Mouse (Mus musculus): ENCODE measurements around the gene Zfp827. TPM values are rescaled to one million over a fixed set of nuclear protein-coding genes. Genes with fewer than 3 reads are reported as not detected.
A peak's percentile ranks its signal among the peaks of the same experiment; 100 is the strongest.

Gene Zfp827
- total and polyA plus RNA-seq, 2 experiments from 2014 or later = 8.8 to 37.0 TPM

DNA sequence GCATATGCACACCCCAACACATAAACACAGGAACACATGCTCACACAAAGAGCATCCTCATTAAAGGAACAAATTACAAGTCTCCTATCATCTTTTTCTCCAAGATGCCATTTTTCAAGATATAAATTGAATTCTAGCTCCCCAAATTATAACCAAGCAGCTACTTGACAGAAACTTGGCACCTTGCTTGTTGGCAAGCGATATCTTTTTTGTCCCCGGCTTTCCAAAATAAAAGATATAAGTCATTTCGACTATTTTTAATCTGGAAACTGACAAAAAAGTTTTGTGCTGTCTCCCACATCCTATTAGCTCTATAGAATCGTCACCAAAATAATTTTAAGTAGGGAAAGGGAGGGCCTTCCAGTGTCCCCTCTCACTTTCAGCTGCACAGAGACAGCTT, 53.1 kb downstream of the Zfp827 start:
- H3K4me1 ChIP-seq (ENCODE audit: insufficient read depth, low read length) = peaks cover 21% of the 10 kb centered on the region
- H3K4me2 ChIP-seq (ENCODE audit: low read depth, low read length, poor library complexity, severe bottlenecking) = no peak overlapping the region
- H3K27ac ChIP-seq (ENCODE audit: low read depth, low read length) = no peak overlapping the region
- WGBS = 82% methylated on average over 4 of the region's 4 CpGs
- no peak for TF ChIP-seq CTCF (IDR thresholded peaks at IDR 0.05)
- no peak overlapping the region for H3K4me3 ChIP-seq (ENCODE audit: low read depth, low read length)
- H3K9ac ChIP-seq (replicated peaks; ENCODE audit: low read length, poor library complexity, severe bottlenecking) = no peak overlapping the region
- no peaks in the 10 kb centered on the region for H3K27me3 ChIP-seq (ENCODE audit: insufficient read depth, low read length)
- ATAC-seq (ENCODE audit: low FRiP score) (no peak), DNase-seq (ENCODE audit: low spot score) (no peak)
- 0 out of 2 replicates have a peak, but pooled peaks cover under 1% of the 10 kb centered on the region for H3K36me3 ChIP-seq (ENCODE audit: insufficient read depth, low read length)
- H3K9me3 ChIP-seq (ENCODE audit: low read length) = no peaks in the 10 kb centered on the region

DNA sequence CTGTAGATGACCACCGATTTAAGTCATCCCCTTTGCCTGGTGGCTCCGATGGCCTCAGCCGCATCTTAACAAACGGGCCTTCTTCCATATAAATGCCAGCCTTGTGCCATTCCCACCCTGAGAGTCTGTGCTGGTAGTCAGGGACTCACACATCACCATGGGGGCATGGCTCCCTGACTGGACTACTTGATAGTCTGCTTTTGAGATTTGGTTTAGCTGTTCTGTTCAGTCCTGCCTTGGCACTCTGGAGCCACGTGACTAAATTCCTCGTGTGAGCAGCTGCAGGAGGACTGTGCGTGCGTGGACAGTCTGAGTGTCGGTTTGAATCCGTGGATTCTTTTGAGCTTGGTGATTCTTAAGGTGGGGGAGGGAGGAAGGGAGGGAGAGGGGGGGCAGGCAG, 53.7 kb downstream of the Zfp827 start:
- Histone ChIP-seq H3K27me3 (ENCODE audit: insufficient read depth, low read length) (no peaks in the 10 kb centered on the region), H3K4me3 (ENCODE audit: low read depth, low read length) (no peak overlapping the region), H3K36me3 (ENCODE audit: insufficient read depth, low read length) (0 out of 2 replicates have a peak, but pooled peaks cover 3% of the 10 kb centered on the region), H3K9me3 (ENCODE audit: low read length) (no peaks in the 10 kb centered on the region), H3K4me1 (ENCODE audit: insufficient read depth, low read length) (peaks cover 21% of the 10 kb centered on the region), H3K4me2 (ENCODE audit: low read depth, low read length, poor library complexity, severe bottlenecking) (no peak overlapping the region), H3K27ac (ENCODE audit: low read depth, low read length) (0 out of 2 replicates have a peak overlapping the region, but pooled peaks have one; percentile 4), H3K9ac (replicated peaks; ENCODE audit: low read length, poor library complexity, severe bottlenecking) (no peak overlapping the region)
- no peak for TF ChIP-seq CTCF (IDR thresholded peaks at IDR 0.05)
- DNase-seq (ENCODE audit: low spot score) = peak; percentile 68
- WGBS = 68% methylated on average over 10 of the region's 10 CpGs
- peak; percentile 68 for ATAC-seq (ENCODE audit: low FRiP score)

DNA sequence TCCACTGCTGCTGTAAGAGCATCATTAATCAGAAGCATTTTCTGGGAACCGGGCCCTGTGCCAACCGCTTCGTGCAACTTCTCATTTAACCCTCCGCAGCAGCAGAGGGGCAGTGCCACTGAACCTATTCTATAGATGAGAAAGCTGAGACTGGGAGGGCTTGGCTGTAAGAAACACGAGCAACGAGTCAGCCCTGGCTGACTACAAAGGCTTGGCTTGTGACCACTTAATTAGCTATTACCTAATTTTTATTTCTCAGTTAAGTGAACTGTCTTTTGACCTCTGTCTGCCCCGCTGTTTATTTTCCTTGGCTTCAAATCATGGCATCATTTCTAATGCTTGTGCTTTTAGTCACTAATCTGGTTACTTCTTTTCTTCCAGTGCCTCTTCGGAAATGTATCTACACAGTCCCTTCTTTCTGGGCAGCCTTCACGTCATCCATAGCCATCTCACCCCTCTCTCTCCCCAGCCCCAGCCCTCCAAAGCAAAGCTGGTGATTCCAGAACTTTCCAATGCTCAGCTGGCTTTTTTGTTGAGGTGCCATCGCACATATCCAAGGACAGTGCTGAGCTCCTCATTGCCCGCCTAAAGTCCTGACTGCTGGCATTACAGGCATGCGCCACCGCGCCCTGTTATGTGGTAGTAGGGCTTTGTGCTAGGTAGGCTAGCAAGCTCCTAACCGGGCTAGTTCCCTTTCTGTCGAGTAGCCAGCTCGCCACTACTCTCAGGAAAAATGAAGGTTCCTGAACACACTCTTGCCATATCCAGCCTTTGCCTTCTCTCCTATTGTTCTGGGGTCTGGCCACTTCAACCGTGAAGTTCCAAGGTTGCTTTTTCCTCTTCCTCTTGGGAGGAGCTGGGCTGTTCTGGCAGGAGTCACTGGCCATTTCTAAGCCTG, 55.5 kb downstream of the Zfp827 start:
- Histone ChIP-seq H3K4me3 (ENCODE audit: low read depth, low read length) (no peak overlapping the region), H3K36me3 (ENCODE audit: insufficient read depth, low read length) (0 out of 2 replicates have a peak, but pooled peaks cover 3% of the 10 kb centered on the region), H3K4me2 (ENCODE audit: low read depth, low read length, poor library complexity, severe bottlenecking) (no peak overlapping the region), H3K27ac (ENCODE audit: low read depth, low read length) (no peak overlapping the region), H3K9me3 (ENCODE audit: low read length) (no peaks in the 10 kb centered on the region), H3K27me3 (ENCODE audit: insufficient read depth, low read length) (no peaks in the 10 kb centered on the region), H3K9ac (replicated peaks; ENCODE audit: low read length, poor library complexity, severe bottlenecking) (no peak overlapping the region), H3K4me1 (ENCODE audit: insufficient read depth, low read length) (peaks cover 14% of the 10 kb centered on the region)
- WGBS = 77% methylated on average over 18 of the region's 18 CpGs
- ATAC-seq (ENCODE audit: low FRiP score) (no peak), DNase-seq (ENCODE audit: low spot score) (peak; percentile 56)
- no peak for TF ChIP-seq CTCF (IDR thresholded peaks at IDR 0.05)

DNA sequence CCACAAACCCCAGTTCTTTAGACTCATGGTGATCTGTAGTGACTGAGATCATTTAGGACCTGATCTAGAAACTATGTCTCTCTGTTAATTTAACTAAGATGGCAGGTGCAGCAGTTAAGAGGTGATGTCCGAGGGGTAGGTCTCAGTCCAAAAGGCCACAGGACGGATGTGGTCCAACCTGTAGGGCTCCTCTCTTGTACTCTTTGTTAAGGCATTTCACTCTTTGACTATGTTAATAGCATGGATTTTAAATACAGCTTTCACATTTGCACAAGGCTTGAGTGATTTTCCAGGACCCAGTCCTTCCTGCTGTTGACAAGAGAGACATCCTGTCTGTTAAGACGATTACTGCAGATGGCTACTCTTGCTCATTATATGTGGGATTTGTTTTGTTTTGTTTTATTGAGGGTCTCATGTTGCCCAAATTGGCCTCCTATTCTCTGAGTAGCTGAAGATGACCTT, 56.2 kb downstream of the Zfp827 start:
- Histone ChIP-seq H3K9ac (replicated peaks; ENCODE audit: low read length, poor library complexity, severe bottlenecking) (no peak overlapping the region), H3K36me3 (ENCODE audit: insufficient read depth, low read length) (0 out of 2 replicates have a peak, but pooled peaks cover 3% of the 10 kb centered on the region), H3K4me2 (ENCODE audit: low read depth, low read length, poor library complexity, severe bottlenecking) (no peak overlapping the region), H3K4me3 (ENCODE audit: low read depth, low read length) (no peak overlapping the region), H3K27ac (ENCODE audit: low read depth, low read length) (no peak overlapping the region), H3K4me1 (ENCODE audit: insufficient read depth, low read length) (peaks cover 7% of the 10 kb centered on the region), H3K9me3 (ENCODE audit: low read length) (no peaks in the 10 kb centered on the region), H3K27me3 (ENCODE audit: insufficient read depth, low read length) (no peaks in the 10 kb centered on the region)
- 84% methylated on average over 3 of the region's 3 CpGs for WGBS
- no peak for TF ChIP-seq CTCF (IDR thresholded peaks at IDR 0.05)
- ATAC-seq (ENCODE audit: low FRiP score) = no peak
- DNase-seq (ENCODE audit: low spot score) = no peak

DNA sequence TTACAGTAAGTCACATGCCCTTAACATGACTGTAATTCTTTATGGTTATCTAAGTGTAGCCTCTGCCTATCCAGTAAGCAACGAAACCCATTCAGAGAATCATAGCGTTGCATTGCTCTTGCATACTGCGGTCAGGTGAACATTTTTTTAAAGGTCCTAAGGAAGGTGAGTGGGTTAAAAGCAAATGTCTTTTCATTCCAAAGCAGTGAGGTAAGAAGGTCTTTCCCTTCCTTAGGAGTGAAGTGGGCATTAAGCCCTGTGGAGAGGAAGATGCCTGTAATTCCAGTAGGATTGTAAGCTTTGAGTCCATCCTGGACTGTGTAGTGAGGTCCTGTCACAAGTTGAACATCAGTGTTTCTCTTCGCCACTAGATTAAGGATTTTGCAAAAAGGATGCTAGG, 66.2 kb downstream of the Zfp827 start:
- DNase-seq (ENCODE audit: low spot score) (no peak), ATAC-seq (ENCODE audit: low FRiP score) (no peak)
- TF ChIP-seq CTCF (IDR thresholded peaks at IDR 0.05) = no peak
- no peak overlapping the region for H3K4me3 ChIP-seq (ENCODE audit: low read depth, low read length)
- H3K27me3 ChIP-seq (ENCODE audit: insufficient read depth, low read length) = no peaks in the 10 kb centered on the region
- H3K9me3 ChIP-seq (ENCODE audit: low read length) = no peaks in the 10 kb centered on the region
- H3K36me3 ChIP-seq (ENCODE audit: insufficient read depth, low read length) = peaks cover 4% of the 10 kb centered on the region; the same call in 1 of the 2 replicates
- H3K4me1 ChIP-seq (ENCODE audit: insufficient read depth, low read length) = no peaks in the 10 kb centered on the region
- no peak overlapping the region for H3K27ac ChIP-seq (ENCODE audit: low read depth, low read length)
- no peak overlapping the region for H3K9ac ChIP-seq (replicated peaks; ENCODE audit: low read length, poor library complexity, severe bottlenecking)
- no peak overlapping the region for H3K4me2 ChIP-seq (ENCODE audit: low read depth, low read length, poor library complexity, severe bottlenecking)
- WGBS = 97% methylated on average over 4 of the region's 4 CpGs

DNA sequence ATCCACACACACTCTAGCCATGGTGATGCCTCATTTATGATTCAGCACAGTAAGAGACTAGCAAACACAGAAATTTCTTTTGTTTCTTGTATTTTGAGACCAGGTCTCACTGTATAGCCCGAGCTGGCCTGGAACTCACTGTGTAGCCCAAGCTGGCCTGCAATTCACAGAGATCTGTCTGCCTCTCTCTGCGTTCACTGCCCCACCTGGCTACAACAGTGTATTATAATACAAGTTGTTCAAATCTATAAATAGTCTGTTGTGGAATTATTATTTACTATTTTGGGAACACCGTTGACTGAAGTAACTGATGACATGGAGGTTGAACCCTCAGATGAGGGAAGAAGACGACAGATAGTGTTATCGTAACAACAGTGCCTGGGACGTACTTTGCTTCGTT, 66.9 kb downstream of the Zfp827 start:
- 93% methylated on average over 7 of the region's 7 CpGs for WGBS
- Histone ChIP-seq H3K9ac (replicated peaks; ENCODE audit: low read length, poor library complexity, severe bottlenecking) (no peak overlapping the region), H3K27me3 (ENCODE audit: insufficient read depth, low read length) (no peaks in the 10 kb centered on the region), H3K4me3 (ENCODE audit: low read depth, low read length) (no peak overlapping the region), H3K27ac (ENCODE audit: low read depth, low read length) (no peak overlapping the region), H3K9me3 (ENCODE audit: low read length) (no peaks in the 10 kb centered on the region), H3K4me1 (ENCODE audit: insufficient read depth, low read length) (no peaks in the 10 kb centered on the region), H3K36me3 (ENCODE audit: insufficient read depth, low read length) (peaks cover 4% of the 10 kb centered on the region; the same call in 1 of the 2 replicates), H3K4me2 (ENCODE audit: low read depth, low read length, poor library complexity, severe bottlenecking) (no peak overlapping the region)
- no peak for ATAC-seq (ENCODE audit: low FRiP score)
- no peak for DNase-seq (ENCODE audit: low spot score)
- no peak for TF ChIP-seq CTCF (IDR thresholded peaks at IDR 0.05)
